Mouse (Mus musculus): ENCODE results near the gene Dnah7a.
"Not testable (repeated sequence)": the region's sequence is repeated elsewhere in the genome, so short reads cannot be mapped to it uniquely, and the experiment has no call there.

The Dnah7a gene

GRCm38 (mm10) chr1:53384085-53384688, 322.4 kb downstream of the Dnah7a start:
- no peak for DNase-seq (ENCODE audit: low read depth, low spot score)

DNA sequence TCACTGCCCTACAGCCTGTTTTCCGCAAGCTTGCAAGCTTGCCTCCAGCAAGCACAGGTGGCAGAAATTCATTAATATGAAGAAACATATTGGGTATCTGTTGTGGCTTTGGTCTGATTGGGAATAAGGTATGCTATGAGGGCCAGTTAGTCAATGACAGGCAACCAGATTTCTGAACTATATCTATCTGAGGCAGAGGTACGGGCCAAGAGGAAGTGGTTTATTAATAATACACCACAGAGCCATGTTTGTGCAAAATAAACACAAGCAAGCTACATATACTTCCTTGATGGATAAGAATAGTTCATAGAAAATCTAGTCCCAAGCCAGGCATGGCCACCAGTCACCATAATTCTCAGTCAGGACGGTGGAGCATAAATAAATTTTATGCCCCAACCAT, 328.9 kb downstream of the Dnah7a start:
- no peak for DNase-seq (ENCODE audit: low read depth, low spot score)

DNA sequence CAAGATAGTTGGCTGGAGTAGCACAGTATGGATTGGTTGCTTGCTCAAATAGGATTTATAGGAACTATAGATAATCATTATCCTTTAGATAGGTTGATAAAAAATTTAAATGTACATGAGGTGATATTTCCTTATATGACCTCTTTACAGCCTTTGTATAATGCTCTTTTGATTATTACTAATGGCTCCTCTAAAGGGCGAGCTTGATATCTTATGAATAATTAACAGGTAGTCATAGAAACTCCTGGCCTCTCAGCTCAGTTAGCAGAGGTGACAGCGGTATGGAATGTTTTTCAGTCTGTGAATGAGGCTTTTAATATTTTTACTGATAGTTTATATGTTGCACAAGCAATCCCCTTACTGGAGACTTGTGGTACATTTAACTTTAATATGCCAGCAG, 330.6 kb downstream of the Dnah7a start:
- DNase-seq (ENCODE audit: low read depth, low spot score), result not testable (repeated sequence)

GRCm38 (mm10) chr1:53358988-53359387, 347.6 kb downstream of the Dnah7a start:
- DNase-seq (ENCODE audit: low read depth, low spot score), result no peak

- peak; percentile 97 for DNase-seq (ENCODE audit: low read depth, low spot score)
Observed at GRCm38 (mm10) chr1:53352327-53353261, 354.0 kb downstream of the Dnah7a start, which contains the start of the genes Asdurf, Gm28551 and Asnsd1. Asdurf (minus strand) TSS chr1:53352619. Gm28551 (minus strand) TSS chr1:53352667. Asnsd1 (minus strand) TSS chr1:53352752.

Measured in 3T3-L1 (cell line).